Mouse (Mus musculus) kidney, postnatal 0 days (tissue): Measurements from ENCODE around the gene Trpm5. TPM values are rescaled to one million over a fixed set of nuclear protein-coding genes. Genes with fewer than 3 reads are reported as not detected.

ENCODE experiments used
- ATAC-seq: fragments of 200-750 bp; cut with Nextera tagmentation; replicated peaks from 2 replicates; pipeline ENCODE4 v1.8.0; 2017; ENCODE audit warnings: low read depth, moderate number of reproducible peaks, moderate TSS enrichment, moderate library complexity; ENCODE audit not compliant: low FRiP score
- DNase-seq: peaks from one replicate; pipeline ENCODE4 v3.0.0-alpha.2; 2016; ENCODE audit warnings: low spot score
- H3K27ac ChIP-seq: fragments of 300-500 bp; sonication (generic); 2 replicates; pipeline ENCODE4 v1.5.1; 2014; ENCODE audit warnings: mild to moderate bottlenecking
- H3K27me3 ChIP-seq: fragments of 300-500 bp; sonication (generic); 2 replicates; pipeline ENCODE4 v1.6.1; 2014; ENCODE audit warnings: low read length, mixed read lengths; ENCODE audit not compliant: insufficient read depth
- H3K36me3 ChIP-seq: fragments of 300-500 bp; sonication (generic); 2 replicates; pipeline ENCODE4 v1.6.1; 2014; ENCODE audit warnings: low read length, mixed read lengths; ENCODE audit not compliant: insufficient read depth
- H3K4me1 ChIP-seq: fragments of 300-500 bp; sonication (generic); replicated peaks from 2 replicates; pipeline ENCODE4 v1.6.1; 2014; ENCODE audit warnings: antibody characterized with exemption, low read length, mixed read lengths; ENCODE audit not compliant: insufficient read depth
- H3K4me2 ChIP-seq: fragments of 300-500 bp; sonication (generic); 2 replicates; pipeline ENCODE4 v1.6.1; 2014; ENCODE audit warnings: mild to moderate bottlenecking, low read length, moderate library complexity, mixed read lengths
- H3K4me3 ChIP-seq: fragments of 300-500 bp; sonication (generic); replicated peaks from 2 replicates; pipeline ENCODE4 v1.5.1; 2014; ENCODE audit warnings: low read depth, low read length
- H3K9ac ChIP-seq: fragments of 300-500 bp; sonication (generic); 2 replicates; pipeline ENCODE4 v1.6.1; 2014; ENCODE audit warnings: low read depth, low read length
- H3K9me3 ChIP-seq: fragments of 300-500 bp; sonication (generic); replicated peaks from 2 replicates; pipeline ENCODE4 v1.6.1; 2016; ENCODE audit warnings: low read length, inconsistent platforms, mixed read lengths
- CTCF ChIP-seq: IDR thresholded peaks from 2 replicates; pipeline ENCODE4 v1.5.1; 2016; ENCODE audit warnings: antibody characterized with exemption, low read depth, mild to moderate bottlenecking, moderate library complexity
- WGBS: fragments of 180-500 bp; shearing (Covaris S2); extraction: QIAGEN DNeasy Blood & Tissue Kit; methylation state at CpG from one replicate; pipeline ENCODE4 v1.1.7; 2014; 5-methylcytosine and 5-hydroxymethylcytosine counted together
- polyA plus RNA-seq: library from polyadenylated mRNA; unstranded; fragments of >200 nt; fragmentation: Nextera tagmentation; extraction: Ambion mirVana; gene quantifications from 2 replicates; pipeline ENCODE4 v1.2.1, GENCODE M21; 2015

Trpm5 gene
- polyA plus RNA-seq, 1 experiment from 2014 or later, result 3.9 TPM

GRCm38 (mm10) chr7:143058221-143058697, 36.2 kb downstream of the Trpm5 start:
- ATAC-seq, result no peak
- TF ChIP-seq CTCF, result no peak
- peak overlapping the region; percentile 24; the same call in 1 of the 2 replicates for H3K4me2 ChIP-seq
- 52% methylated on average over 5 of the region's 5 CpGs for WGBS
- peak overlapping the region; percentile 77 for H3K27ac ChIP-seq
- peaks cover 12% of the 10 kb centered on the region for H3K36me3 ChIP-seq
- DNase-seq, result peak; percentile 64
- no peak overlapping the region for H3K4me3 ChIP-seq
- H3K9me3 ChIP-seq, result no peaks in the 10 kb centered on the region
- H3K27me3 ChIP-seq, result no peaks in the 10 kb centered on the region
- H3K4me1 ChIP-seq, result peaks cover 39% of the 10 kb centered on the region
- H3K9ac ChIP-seq, result no peak overlapping the region

- H3K4me1 ChIP-seq, result peaks cover 39% of the 10 kb centered on the region
Observed at GRCm38 (mm10) chr7:143057667-143058220, 36.7 kb downstream of the Trpm5 start.

GRCm38 (mm10) chr7:143057023-143057422, 37.4 kb downstream of the Trpm5 start:
- peaks cover 39% of the 10 kb centered on the region for H3K4me1 ChIP-seq
- ATAC-seq (no peak), DNase-seq (no peak)
- no peak overlapping the region for H3K9ac ChIP-seq
- WGBS, result 82% methylated on average over 5 of the region's 5 CpGs
- no peaks in the 10 kb centered on the region for H3K27me3 ChIP-seq
- no peaks in the 10 kb centered on the region for H3K9me3 ChIP-seq
- no peak for TF ChIP-seq CTCF
- H3K4me2 ChIP-seq, result peak overlapping the region; percentile 24; the same call in 1 of the 2 replicates
- no peak overlapping the region for H3K4me3 ChIP-seq
- peak overlapping the region; percentile 77 for H3K27ac ChIP-seq
- H3K36me3 ChIP-seq, result 0 out of 2 replicates have a peak, but pooled peaks cover 3% of the 10 kb centered on the region

More at GRCm38 (mm10) chr7:143057667-143058220, 36.7 kb downstream of the Trpm5 start:
- TF ChIP-seq CTCF, result no peak
- Histone ChIP-seq H3K9me3 (no peaks in the 10 kb centered on the region), H3K36me3 (peaks cover 7% of the 10 kb centered on the region; the same call in 1 of the 2 replicates), H3K4me3 (no peak overlapping the region), H3K9ac (no peak overlapping the region), H3K4me2 (peak overlapping the region; percentile 24), H3K27ac (peak overlapping the region; percentile 77), H3K27me3 (no peaks in the 10 kb centered on the region)
- no peak for ATAC-seq
- 66% methylated on average over 9 of the region's 9 CpGs for WGBS
- DNase-seq, result no peak

- Histone ChIP-seq H3K9me3 (no peaks in the 10 kb centered on the region), H3K9ac (peak overlapping the region; percentile 6; the same call in 1 of the 2 replicates), H3K27ac (peak overlapping the region; percentile 51), H3K4me2 (peak overlapping the region; percentile 79), H3K4me1 (peaks cover 39% of the 10 kb centered on the region), H3K36me3 (0 out of 2 replicates have a peak, but pooled peaks cover 3% of the 10 kb centered on the region), H3K4me3 (peak overlapping the region; percentile 98), H3K27me3 (no peaks in the 10 kb centered on the region)
- ATAC-seq (no peak), DNase-seq (peak; percentile 27)
- 66% methylated on average over 11 of the region's 11 CpGs for whole genome bisulfite sequencing
- TF ChIP-seq CTCF, result no peak
Observed at GRCm38 (mm10) chr7:143055499-143056186, 38.8 kb downstream of the Trpm5 start.

GRCm38 (mm10) chr7:143055001-143055400, 39.4 kb downstream of the Trpm5 start:
- no peak for DNase-seq
- peak overlapping the region; percentile 79 for H3K4me2 ChIP-seq
- peaks cover 39% of the 10 kb centered on the region for H3K4me1 ChIP-seq
- 0 out of 2 replicates have a peak overlapping the region, but pooled peaks have one; percentile 8 for H3K27ac ChIP-seq
- no peak for TF ChIP-seq CTCF
- no peak for ATAC-seq
- H3K4me3 ChIP-seq, result peak overlapping the region; percentile 98
- H3K9ac ChIP-seq, result peak overlapping the region; percentile 38; the same call in 1 of the 2 replicates
- H3K27me3 ChIP-seq, result no peaks in the 10 kb centered on the region
- no peaks in the 10 kb centered on the region for H3K9me3 ChIP-seq
- 0 out of 2 replicates have a peak, but pooled peaks cover 3% of the 10 kb centered on the region for H3K36me3 ChIP-seq
- WGBS, result 59% methylated on average over 3 of the region's 3 CpGs

GRCm38 (mm10) chr7:143054612-143054965, 39.9 kb downstream of the Trpm5 start:
- DNase-seq (no peak), ATAC-seq (no peak)
- Histone ChIP-seq H3K4me2 (peak overlapping the region; percentile 79), H3K27ac (peak overlapping the region; percentile 8; the same call in 1 of the 2 replicates), H3K9me3 (no peaks in the 10 kb centered on the region), H3K36me3 (0 out of 2 replicates have a peak, but pooled peaks cover 3% of the 10 kb centered on the region), H3K4me3 (peak overlapping the region; percentile 98), H3K9ac (peak overlapping the region; percentile 38; the same call in 1 of the 2 replicates), H3K27me3 (no peaks in the 10 kb centered on the region), H3K4me1 (peaks cover 39% of the 10 kb centered on the region)
- TF ChIP-seq CTCF, result no peak
- 33% methylated on average over 3 of the region's 3 CpGs for WGBS
